In the genomic region with DNA sequence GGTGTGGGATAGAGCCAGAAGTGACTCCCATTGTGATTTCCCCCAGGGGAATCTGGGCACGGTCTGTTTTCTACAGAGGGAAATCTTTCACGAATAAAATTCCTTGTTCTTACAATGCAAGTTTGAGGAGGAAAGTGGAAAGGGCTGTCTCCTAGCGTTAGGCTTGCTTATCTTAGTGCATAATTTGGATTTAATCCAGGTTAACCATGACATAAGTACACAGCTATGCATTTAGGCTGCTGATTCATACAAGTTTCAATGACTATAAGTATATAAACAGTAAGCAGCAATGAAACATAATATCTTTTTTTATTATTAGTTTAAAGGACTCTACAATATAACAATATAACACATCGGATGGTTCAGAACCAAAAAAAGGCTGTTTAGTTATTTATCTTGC, we compare ENCODE assay signal across 18 mouse cellular contexts.
DNase-seq lines count a peak whose midpoint lies in the region; ATAC-seq and TF ChIP-seq lines count a peak whose summit lies in the region.
"Had no signal": no experiment of that assay in that cellular context is flagged by ENCODE, and none has a peak within 500 bp of the region (broad histone marks: within the 10 kb centered on the region; RNA-seq: fewer than 3 reads in every experiment).

No protein-coding gene starts in this region.

- H3K27me3 ChIP-seq in hindbrain, embryonic 10.5 days (ENCODE audit: insufficient read depth, poor library complexity, severe bottlenecking), result no peaks in the 10 kb centered on the region
- H3K27me3 ChIP-seq in hindbrain, postnatal 0 days (ENCODE audit: insufficient read depth, low read length), result no peaks in the 10 kb centered on the region
- H3K27me3 ChIP-seq in midbrain, embryonic 10.5 days (ENCODE audit: low read depth, poor library complexity, severe bottlenecking), result no peaks in the 10 kb centered on the region
- H3K27me3 ChIP-seq in midbrain, embryonic 11.5 days (ENCODE audit: control insufficient read depth, insufficient read depth, low read length), result no peaks in the 10 kb centered on the region
- no peaks in the 10 kb centered on the region for H3K27me3 ChIP-seq in forebrain, postnatal 0 days (ENCODE audit: insufficient read depth, low read length)
- H3K27me3 ChIP-seq in stomach, postnatal 0 days (ENCODE audit: control insufficient read depth, insufficient read depth, low read length), result no peaks in the 10 kb centered on the region

- no peak overlapping the region for H3K4me2 ChIP-seq in hindbrain, postnatal 0 days (ENCODE audit: low read depth, low read length)
- no peak overlapping the region for H3K4me2 ChIP-seq in midbrain, embryonic 11.5 days
- H3K4me2 ChIP-seq in forebrain, postnatal 0 days (ENCODE audit: low read depth), result no peak overlapping the region
- no peak overlapping the region for H3K4me2 ChIP-seq in stomach, postnatal 0 days (replicated peaks; ENCODE audit: low read depth)

- no peak for ATAC-seq in hindbrain, postnatal 0 days
- ATAC-seq in midbrain, embryonic 11.5 days (ENCODE audit: low FRiP score), result no peak
- ATAC-seq in forebrain, postnatal 0 days, result no peak
- ATAC-seq in stomach, postnatal 0 days (ENCODE audit: low FRiP score, low TSS enrichment), result no peak
- ATAC-seq: inflammation-experienced regulatory T-cells, adult 6 months; liver, postnatal 0 days had no signal

- no peaks in the 10 kb centered on the region for H3K9me3 ChIP-seq in hindbrain, embryonic 10.5 days
- H3K9me3 ChIP-seq in hindbrain, postnatal 0 days (ENCODE audit: low read length), result no peaks in the 10 kb centered on the region
- H3K9me3 ChIP-seq in midbrain, embryonic 10.5 days (replicated peaks), result no peaks in the 10 kb centered on the region
- no peaks in the 10 kb centered on the region for H3K9me3 ChIP-seq in midbrain, embryonic 11.5 days (ENCODE audit: control insufficient read depth, low read length)
- H3K9me3 ChIP-seq in forebrain, postnatal 0 days (ENCODE audit: low read length), result no peaks in the 10 kb centered on the region
- H3K9me3 ChIP-seq in stomach, postnatal 0 days (ENCODE audit: control insufficient read depth, low read length), result no peaks in the 10 kb centered on the region
- H3K9me3 ChIP-seq: megakaryocyte, embryonic 14.5 days had no signal

- H3K4me3 ChIP-seq in hindbrain, embryonic 10.5 days, result no peak overlapping the region
- no peak overlapping the region for H3K4me3 ChIP-seq in hindbrain, postnatal 0 days (ENCODE audit: low read length)
- no peak overlapping the region for H3K4me3 ChIP-seq in midbrain, embryonic 10.5 days
- H3K4me3 ChIP-seq in midbrain, embryonic 11.5 days (ENCODE audit: low read depth, low read length), result no peak overlapping the region
- H3K4me3 ChIP-seq in forebrain, postnatal 0 days (ENCODE audit: low read depth, low read length), result no peak overlapping the region
- no peak overlapping the region for H3K4me3 ChIP-seq in stomach, postnatal 0 days (ENCODE audit: low read depth, low read length)
- H3K4me3 ChIP-seq: layer of hippocampus, adult 2 months; megakaryocyte, embryonic 14.5 days had no signal

- no peak for DNase-seq in hindbrain, embryonic 10.5 days (ENCODE audit: low spot score)
- DNase-seq in hindbrain, postnatal 0 days (ENCODE audit: low spot score), result no peak
- DNase-seq in midbrain, embryonic 10.5 days (ENCODE audit: low spot score), result no peak
- no peak for DNase-seq in midbrain, embryonic 11.5 days (ENCODE audit: low spot score, missing footprints)
- no peak for DNase-seq in forebrain, postnatal 0 days
- no peak for DNase-seq in stomach, postnatal 0 days (ENCODE audit: low spot score)
- no peak for DNase-seq in adrenal gland, postnatal 10 days
- DNase-seq: cerebellum, postnatal 10 days; heart, adult 18-20 months; heart, postnatal 14 days; kidney, postnatal 10 days; liver; liver, postnatal 0 days; spleen, adult 18-20 months; thymus, adult 2 months had no signal

- no peak overlapping the region for H3K9ac ChIP-seq in hindbrain, postnatal 0 days (replicated peaks; ENCODE audit: low read length)
- H3K9ac ChIP-seq in midbrain, embryonic 11.5 days (ENCODE audit: low read length), result no peak overlapping the region
- H3K9ac ChIP-seq in forebrain, postnatal 0 days, result no peak overlapping the region
- H3K9ac ChIP-seq in stomach, postnatal 0 days (ENCODE audit: low read length), result no peak overlapping the region
- H3K9ac ChIP-seq: liver, postnatal 0 days had no signal

- H3K36me3 ChIP-seq in hindbrain, embryonic 10.5 days, result no peaks in the 10 kb centered on the region
- H3K36me3 ChIP-seq in hindbrain, postnatal 0 days (ENCODE audit: insufficient read depth, low read length), result no peaks in the 10 kb centered on the region
- no peaks in the 10 kb centered on the region for H3K36me3 ChIP-seq in midbrain, embryonic 10.5 days
- no peaks in the 10 kb centered on the region for H3K36me3 ChIP-seq in midbrain, embryonic 11.5 days (ENCODE audit: control insufficient read depth, insufficient read depth, low read length)
- H3K36me3 ChIP-seq in forebrain, postnatal 0 days (ENCODE audit: insufficient read depth), result no peaks in the 10 kb centered on the region
- H3K36me3 ChIP-seq in stomach, postnatal 0 days (ENCODE audit: control insufficient read depth, insufficient read depth, low read length), result no peaks in the 10 kb centered on the region

- H3K4me1 ChIP-seq in hindbrain, embryonic 10.5 days (replicated peaks), result peaks cover 35% of the 10 kb centered on the region
- H3K4me1 ChIP-seq in hindbrain, postnatal 0 days (ENCODE audit: insufficient read depth, low read length), result 0 out of 2 replicates have a peak, but pooled peaks cover 6% of the 10 kb centered on the region
- H3K4me1 ChIP-seq in midbrain, embryonic 10.5 days, result peaks cover 31% of the 10 kb centered on the region
- peaks cover 12% of the 10 kb centered on the region for H3K4me1 ChIP-seq in midbrain, embryonic 11.5 days (ENCODE audit: control insufficient read depth, insufficient read depth, low read length)
- no peaks in the 10 kb centered on the region for H3K4me1 ChIP-seq in forebrain, postnatal 0 days (ENCODE audit: insufficient read depth)
- H3K4me1 ChIP-seq in stomach, postnatal 0 days (replicated peaks; ENCODE audit: control insufficient read depth, insufficient read depth), result no peaks in the 10 kb centered on the region

- no peak for TF ChIP-seq CTCF in hindbrain, postnatal 0 days (IDR thresholded peaks at IDR 0.05; ENCODE audit: low read depth)
- 0 out of 2 replicates have a peak, but pooled peaks have one; percentile 6 for TF ChIP-seq CTCF in forebrain, postnatal 0 days (IDR thresholded peaks at IDR 0.05; ENCODE audit: low read depth)
- 0 out of 2 replicates have a peak, but pooled peaks have one; percentile 3 for TF ChIP-seq CTCF in stomach, postnatal 0 days (IDR thresholded peaks at IDR 0.05; ENCODE audit: low read depth)

- H3K27ac ChIP-seq in hindbrain, embryonic 10.5 days, result peak overlapping the region; percentile 84
- no peak overlapping the region for H3K27ac ChIP-seq in hindbrain, postnatal 0 days
- H3K27ac ChIP-seq in midbrain, embryonic 10.5 days (replicated peaks), result peak overlapping the region; percentile 78; the same call in 1 of the 2 replicates
- no peak overlapping the region for H3K27ac ChIP-seq in midbrain, embryonic 11.5 days (ENCODE audit: low read depth, low read length)
- H3K27ac ChIP-seq in forebrain, postnatal 0 days (ENCODE audit: low read depth, low read length), result no peak overlapping the region
- no peak overlapping the region for H3K27ac ChIP-seq in stomach, postnatal 0 days (replicated peaks)
- H3K27ac ChIP-seq: layer of hippocampus, adult 2 months had no signal

- TF ChIP-seq EP300 in stomach, postnatal 0 days (optimal IDR thresholded peaks at IDR 0.05), result no peak

- 62% methylated on average over 4 of the region's 4 CpGs for WGBS in hindbrain, embryonic 10.5 days
- 23% methylated on average over 4 of the region's 4 CpGs for WGBS in hindbrain, postnatal 0 days
- 64% methylated on average over 4 of the region's 4 CpGs for WGBS in midbrain, embryonic 10.5 days
- WGBS in midbrain, embryonic 11.5 days, result 41% methylated on average over 4 of the region's 4 CpGs
- 15% methylated on average over 4 of the region's 4 CpGs for WGBS in forebrain, postnatal 0 days
- WGBS in stomach, postnatal 0 days, result 16% methylated on average over 4 of the region's 4 CpGs

Comparison
In these comparisons a context has a peak if more than half of its experiments do, and no peak if none do; other contexts are left out.
1. H3K27ac ChIP-seq: peak in hindbrain, embryonic 10.5 days (single experiment) and midbrain, embryonic 10.5 days (single experiment); none in hindbrain, postnatal 0 days (single experiment), midbrain, embryonic 11.5 days (single experiment), forebrain, postnatal 0 days (single experiment) and stomach, postnatal 0 days (single experiment).